Mouse (Mus musculus) kidney, adult 2 months (tissue): ENCODE results near the gene Prex1.

Experiments used
- CTCF ChIP-seq: fragments of 200-500 bp; conservative IDR thresholded peaks from 2 replicates; pipeline ENCODE4 v1.5.1; 2011; ENCODE audit warnings: low read depth, mild to moderate bottlenecking, control low read depth, low read length, moderate library complexity, mixed read lengths; ENCODE audit not compliant: insufficient read depth, insufficient read length
- POLR2A ChIP-seq: fragments of 200-500 bp; IDR thresholded peaks from one replicate; pipeline ENCODE4 v1.6.1; 2011; ENCODE audit warnings: low read depth, low read length, control low read depth

DNA sequence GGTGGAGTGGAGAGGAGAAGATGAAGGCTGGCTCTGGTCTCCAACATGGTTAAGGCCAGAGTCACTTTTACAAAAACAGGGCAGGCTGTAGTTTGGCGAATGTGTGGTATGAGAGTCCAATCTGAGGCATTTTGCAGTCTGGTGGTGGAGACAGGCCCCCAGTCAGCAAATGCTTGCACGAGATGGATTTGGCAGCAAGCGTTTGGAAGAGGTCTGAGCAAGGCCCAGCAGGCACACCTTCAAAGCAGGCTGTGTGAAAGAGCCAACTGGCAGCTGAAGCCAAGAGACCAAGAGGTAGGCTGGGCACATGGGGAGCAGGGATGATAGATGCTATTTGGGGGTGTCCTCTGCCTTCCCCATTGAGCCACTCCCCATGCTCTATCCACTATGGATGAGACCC, 51.7 kb downstream of the Prex1 start:
- no peak for TF ChIP-seq POLR2A
- TF ChIP-seq CTCF = no peak
